Mouse (Mus musculus) heart, embryonic 14.5 days (tissue): ENCODE data around the gene Syde2. TPM values are rescaled to one million over a fixed set of nuclear protein-coding genes. Genes with fewer than 3 reads are reported as not detected.

ENCODE experiments used
- ATAC-seq: fragments of 200-750 bp; cut with Nextera tagmentation; 2 replicates; pipeline ENCODE4 v1.8.0; 2017; ENCODE audit warnings: low read depth, moderate TSS enrichment; ENCODE audit not compliant: insufficient number of reproducible peaks, insufficient read depth, low FRiP score
- H3K27ac ChIP-seq, 2 experiments: fragments of 200-500 bp in 1 of 2; fragments of 300-500 bp in 1 of 2; sonication (generic) in 1 of 2; replicated peaks in 1 of 2; 2 replicates each; pipeline ENCODE4 v1.5.1; 2012 to 2014; ENCODE audit warnings: low read depth in 2 of 2, low read length in 2 of 2, control low read depth in 1 of 2, mild to moderate bottlenecking in 1 of 2, mixed read lengths in 1 of 2; ENCODE audit not compliant: control insufficient read depth in 1 of 2, insufficient read depth in 1 of 2
- H3K27me3 ChIP-seq: fragments of 300-500 bp; sonication (generic); 2 replicates; pipeline ENCODE4 v1.6.1; 2014; ENCODE audit warnings: mild to moderate bottlenecking, low read length, control low read depth; ENCODE audit not compliant: control insufficient read depth, insufficient read depth
- H3K36me3 ChIP-seq: fragments of 300-500 bp; sonication (generic); 2 replicates; pipeline ENCODE4 v1.6.1; 2014; ENCODE audit warnings: mild to moderate bottlenecking, control low read depth, low read length, mixed read lengths; ENCODE audit not compliant: control insufficient read depth, insufficient read depth
- H3K4me1 ChIP-seq, 2 experiments: fragments of 200-500 bp in 1 of 2; fragments of 300-500 bp in 1 of 2; sonication (generic) in 1 of 2; 2 replicates each; pipeline ENCODE4 v1.6.1; 2012 to 2014; ENCODE audit warnings: low read length in 2 of 2, control low read depth in 1 of 2, mixed read lengths in 1 of 2; ENCODE audit not compliant: control insufficient read depth in 2 of 2, insufficient read depth in 2 of 2
- H3K4me2 ChIP-seq: fragments of 300-500 bp; sonication (generic); 2 replicates; pipeline ENCODE4 v1.6.1; 2014; ENCODE audit warnings: mild to moderate bottlenecking, low read length
- H3K4me3 ChIP-seq, 2 experiments: fragments of 200-500 bp in 1 of 2; fragments of 300-500 bp in 1 of 2; sonication (generic) in 1 of 2; 2 replicates each; pipeline ENCODE4 v1.5.1; 2012 to 2014; ENCODE audit warnings: low read length in 2 of 2, mild to moderate bottlenecking in 2 of 2, control low read depth in 1 of 2, low read depth in 1 of 2, moderate library complexity in 1 of 2; ENCODE audit not compliant: control insufficient read depth in 1 of 2, insufficient read depth in 1 of 2
- H3K9ac ChIP-seq: fragments of 300-500 bp; sonication (generic); 2 replicates; pipeline ENCODE4 v1.6.1; 2014; ENCODE audit warnings: mild to moderate bottlenecking, low read length
- H3K9me3 ChIP-seq: fragments of 300-500 bp; sonication (generic); 2 replicates; pipeline ENCODE4 v1.6.1; 2016; ENCODE audit warnings: low read length, control low read depth; ENCODE audit not compliant: control insufficient read depth
- WGBS: fragments of 180-500 bp; shearing (Covaris S2); extraction: QIAGEN DNeasy Blood & Tissue Kit; methylation state at CpG from one replicate; pipeline ENCODE4 v1.1.7; 2014; 5-methylcytosine and 5-hydroxymethylcytosine counted together
- polyA plus RNA-seq: library from polyadenylated mRNA; unstranded; fragments of >200 nt; fragmentation: Nextera tagmentation; extraction: Ambion mirVana; gene quantifications from 2 replicates; pipeline ENCODE4 v1.2.1, GENCODE M21; 2014

Syde2 gene
- polyA plus RNA-seq, 1 experiment from 2014 or later: 12.7 TPM

DNA sequence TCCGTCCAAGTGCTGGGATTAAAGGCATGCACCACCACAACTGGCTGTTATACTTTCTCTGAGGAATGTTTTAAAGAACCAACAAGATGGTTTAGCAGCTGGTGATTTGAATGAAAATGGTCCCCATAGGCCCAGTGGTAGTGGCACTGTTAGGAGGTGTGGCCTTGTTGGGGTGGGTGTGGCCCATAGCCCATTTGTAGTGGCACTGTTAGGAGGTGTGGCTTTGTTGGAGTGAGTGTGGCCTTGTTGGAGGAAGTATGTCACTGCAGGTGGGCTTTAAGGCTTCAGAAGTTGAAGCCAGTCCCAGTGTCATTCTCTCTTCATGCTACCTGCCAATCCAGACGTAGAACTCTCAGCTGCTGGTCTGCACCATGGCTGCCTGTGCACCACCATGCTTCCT is 40.7 kb downstream of the Syde2 start:
- Histone ChIP-seq H3K36me3 (peaks cover 14% of the 10 kb centered on the region), H3K27me3 (no peaks in the 10 kb centered on the region), H3K27ac (no peak overlapping the region), H3K9ac (no peak overlapping the region), H3K4me3 (no peak overlapping the region), H3K4me2 (no peak overlapping the region), H3K9me3 (0 out of 2 replicates have a peak, but pooled peaks cover 4% of the 10 kb centered on the region), H3K4me1 (peaks cover 6 to 24% of the 10 kb centered on the region in 2 experiments)
- 87% methylated on average over 2 of the region's 2 CpGs for WGBS
- ATAC-seq: no peak

GRCm38 (mm10) chr3:146029234-146029633 is 41.6 kb downstream of the Syde2 start:
- 92% methylated on average over 3 of the region's 3 CpGs for WGBS

GRCm38 (mm10) chr3:146030255-146030836 is 42.7 kb downstream of the Syde2 start:
- H3K4me2 ChIP-seq: no peak overlapping the region
- peaks cover 6 to 24% of the 10 kb centered on the region in 2 experiments for H3K4me1 ChIP-seq
- 0 out of 2 replicates have a peak overlapping the region, but pooled peaks have one; percentile 10 for H3K9ac ChIP-seq
- 6% methylated on average over 5 of the region's 5 CpGs for WGBS
- H3K27me3 ChIP-seq: no peaks in the 10 kb centered on the region
- no peak; the same call in 1 of the 2 replicates for ATAC-seq
- no peaks in the 10 kb centered on the region for H3K36me3 ChIP-seq
- H3K9me3 ChIP-seq: no peaks in the 10 kb centered on the region
- H3K4me3 ChIP-seq: no peak overlapping the region
- peak overlapping the region in 1 of 2 experiments; percentile 2; a peak in 1 of 4 replicates for H3K27ac ChIP-seq

More at GRCm38 (mm10) chr3:146029234-146029633, 41.6 kb downstream of the Syde2 start:
- ATAC-seq: no peak
- no peak overlapping the region for H3K4me2 ChIP-seq
- no peak overlapping the region for H3K27ac ChIP-seq
- H3K9me3 ChIP-seq: 0 out of 2 replicates have a peak, but pooled peaks cover 4% of the 10 kb centered on the region
- no peaks in the 10 kb centered on the region for H3K27me3 ChIP-seq
- no peak overlapping the region for H3K4me3 ChIP-seq
- H3K36me3 ChIP-seq: peaks cover 6% of the 10 kb centered on the region
- peaks cover 6 to 24% of the 10 kb centered on the region in 2 experiments for H3K4me1 ChIP-seq
- H3K9ac ChIP-seq: no peak overlapping the region

DNA sequence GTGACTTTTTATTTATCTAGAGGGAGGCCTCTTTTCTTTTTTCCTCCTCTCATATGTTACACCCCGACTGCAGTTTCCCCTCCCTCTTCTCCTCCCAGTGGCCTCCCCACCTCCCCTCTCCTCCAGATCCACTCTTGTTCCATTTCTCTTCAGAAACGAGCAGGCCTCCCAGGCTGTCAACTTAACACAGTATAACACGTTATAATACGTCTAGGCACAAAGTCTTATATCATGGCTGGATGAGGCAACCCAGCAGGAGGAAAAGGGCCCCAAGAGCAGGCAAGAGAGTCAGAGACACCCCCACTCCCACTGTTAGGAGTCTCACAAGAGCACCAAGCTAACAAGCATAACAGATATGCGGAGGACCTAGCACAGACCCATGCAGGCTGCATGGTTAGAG is 45.3 kb downstream of the Syde2 start:
- no peaks in the 10 kb centered on the region for H3K9me3 ChIP-seq
- no peak overlapping the region for H3K4me2 ChIP-seq
- no peaks in the 10 kb centered on the region for H3K36me3 ChIP-seq
- H3K4me3 ChIP-seq: no peak overlapping the region
- H3K9ac ChIP-seq: no peak overlapping the region
- no peak for ATAC-seq
- H3K4me1 ChIP-seq: peaks cover 6 to 14% of the 10 kb centered on the region in 2 experiments
- no peak overlapping the region for H3K27ac ChIP-seq
- 89% methylated on average over 5 of the region's 5 CpGs for WGBS
- no peaks in the 10 kb centered on the region for H3K27me3 ChIP-seq

DNA sequence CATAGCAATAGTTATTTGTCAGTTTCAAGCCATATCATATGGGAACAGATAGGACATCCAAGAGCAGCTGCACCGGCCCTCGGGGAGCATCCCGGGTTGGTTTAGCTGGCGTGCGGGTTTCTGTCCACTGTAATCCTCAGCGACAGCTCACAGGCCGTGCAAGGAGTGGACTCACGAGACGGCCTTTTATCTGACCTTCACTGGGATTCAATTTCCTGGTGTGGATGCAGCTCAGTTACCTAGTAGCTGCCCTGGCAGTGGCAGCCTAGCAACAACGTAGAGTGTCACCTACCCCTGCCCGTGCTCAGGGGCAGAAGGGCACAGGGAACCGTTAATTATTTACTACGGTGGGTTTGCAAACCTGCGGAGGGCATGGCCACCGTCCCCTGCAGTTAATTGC is 50.2 kb downstream of the Syde2 start:
- Histone ChIP-seq H3K4me2 (no peak overlapping the region), H3K4me3 (no peak overlapping the region), H3K9ac (no peak overlapping the region), H3K27me3 (no peaks in the 10 kb centered on the region), H3K36me3 (no peaks in the 10 kb centered on the region), H3K9me3 (no peaks in the 10 kb centered on the region), H3K27ac (no peak overlapping the region), H3K4me1 (peaks cover 3 to 6% of the 10 kb centered on the region in 2 experiments; a peak in 3 of 4 replicates)
- ATAC-seq: no peak
- 39% methylated on average over 15 of the region's 15 CpGs for WGBS

DNA sequence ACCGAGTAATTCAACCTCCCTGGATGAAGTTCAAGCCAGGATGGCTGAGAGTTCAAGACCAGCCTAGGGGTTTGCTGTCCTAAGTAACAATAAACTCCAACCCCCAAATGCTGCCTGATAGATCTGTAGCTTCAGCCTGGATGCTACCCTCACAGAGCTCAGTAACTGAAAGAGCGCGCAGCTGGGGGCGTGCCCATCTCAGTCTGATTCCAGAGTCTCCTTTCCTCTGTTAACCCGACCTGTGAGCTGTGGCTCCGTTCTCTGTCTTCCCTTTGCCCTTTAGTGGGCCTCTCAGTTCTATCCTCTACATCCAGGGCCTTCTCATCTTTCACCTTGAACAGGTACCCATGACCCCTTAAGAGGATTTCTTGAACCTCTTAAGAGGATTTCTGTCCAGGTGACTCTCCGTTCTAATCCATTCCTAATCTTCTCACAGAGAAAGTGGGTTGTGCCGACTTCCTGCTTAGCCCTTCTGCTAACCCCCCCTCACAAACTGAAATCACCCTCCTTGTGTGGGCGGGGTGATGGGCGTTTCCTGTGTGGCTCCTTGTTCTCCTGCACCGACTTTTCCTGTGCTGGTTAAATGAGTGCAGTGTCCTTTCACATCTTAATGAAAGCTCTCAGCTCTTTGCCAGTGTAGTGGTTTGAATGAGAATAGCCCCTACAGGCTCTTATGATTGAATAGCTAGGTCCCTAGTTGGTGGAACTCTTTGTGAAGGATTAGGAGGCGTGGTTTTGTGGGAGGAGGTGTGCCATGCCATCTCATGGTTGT is 51.6 kb downstream of the Syde2 start:
- Histone ChIP-seq H3K4me3 (no peak overlapping the region), H3K27ac (no peak overlapping the region), H3K4me2 (no peak overlapping the region), H3K4me1 (peaks cover 3 to 6% of the 10 kb centered on the region in 2 experiments; a peak in 3 of 4 replicates), H3K9me3 (no peaks in the 10 kb centered on the region), H3K36me3 (no peaks in the 10 kb centered on the region), H3K27me3 (no peaks in the 10 kb centered on the region), H3K9ac (no peak overlapping the region)
- no peak for ATAC-seq
- 72% methylated on average over 12 of the region's 12 CpGs for WGBS

- ATAC-seq: no peak
- Histone ChIP-seq H3K36me3 (no peaks in the 10 kb centered on the region), H3K4me3 (no peak overlapping the region), H3K9me3 (no peaks in the 10 kb centered on the region), H3K9ac (no peak overlapping the region), H3K4me1 (peaks cover 12 to 13% of the 10 kb centered on the region in 2 experiments), H3K4me2 (no peak overlapping the region), H3K27me3 (no peaks in the 10 kb centered on the region), H3K27ac (no peak overlapping the region)
- whole genome bisulfite sequencing: 81% methylated on average over 11 of the region's 11 CpGs
These were observed 53.7 kb downstream of the Syde2 start for GRCm38 (mm10) chr3:146041382-146041781.
